Mouse (Mus musculus) adrenal gland, postnatal 14 days (tissue): ENCODE measurements at regions not wholly inside any gene's neighbourhood (a gene's known extent, or its start where the extent isn't known, plus 50 kb on each side); places are given as distances from the start of the nearest gene placed in this dataset.

ENCODE experiments used
- DNase-seq: peaks from one replicate; pipeline ENCODE4 v3.0.0; 2021; ENCODE audit warnings: mixed read lengths

DNA sequence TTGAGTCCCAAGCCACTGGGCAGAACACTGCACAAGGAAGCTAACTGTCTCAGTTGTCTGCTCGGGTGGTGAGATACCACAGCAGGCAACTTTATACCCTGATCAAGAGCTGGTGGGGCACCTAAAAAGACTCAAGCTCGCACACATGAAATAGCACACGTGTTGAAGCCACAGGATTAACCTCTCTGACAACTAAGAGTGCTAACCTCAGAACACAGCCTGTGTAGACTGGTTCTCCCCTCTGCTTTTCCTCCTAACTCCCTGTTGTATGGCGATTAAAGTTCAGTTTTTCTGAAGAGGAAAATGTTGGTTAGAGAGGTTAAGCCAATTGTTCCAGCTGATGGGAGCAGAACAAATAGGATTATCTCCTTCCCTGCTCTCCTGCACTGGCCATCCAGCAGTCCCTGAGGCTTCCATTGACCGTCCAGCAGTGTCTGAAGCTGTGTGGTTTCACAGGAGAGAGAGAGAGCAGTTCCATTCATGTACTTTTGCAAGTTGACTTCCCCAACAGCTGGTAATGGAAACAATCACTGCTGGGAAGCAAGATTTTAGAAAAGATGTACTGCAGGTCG, 239.6 kb upstream of the Kif2a start:
- DNase-seq, result no peak

DNA sequence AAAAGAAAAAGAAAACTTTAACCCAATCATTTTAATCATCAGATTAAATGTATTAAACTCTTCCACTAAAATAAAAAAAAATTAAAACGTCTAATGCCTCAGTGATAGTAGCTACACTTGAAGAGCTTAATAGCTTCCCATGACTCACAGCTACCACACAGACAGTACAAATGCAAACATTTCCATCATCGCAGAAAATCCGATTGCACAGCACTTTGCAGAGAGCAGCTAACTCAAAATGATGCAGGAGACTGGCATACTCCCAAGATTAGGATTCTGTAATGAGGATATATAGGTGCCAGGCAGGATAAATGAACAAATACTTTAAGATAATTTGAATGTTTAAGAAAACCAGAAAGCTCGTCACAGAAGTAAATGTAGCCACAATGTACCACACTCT, 238.3 kb upstream of the Kif2a start:
- no peak for DNase-seq

DNA sequence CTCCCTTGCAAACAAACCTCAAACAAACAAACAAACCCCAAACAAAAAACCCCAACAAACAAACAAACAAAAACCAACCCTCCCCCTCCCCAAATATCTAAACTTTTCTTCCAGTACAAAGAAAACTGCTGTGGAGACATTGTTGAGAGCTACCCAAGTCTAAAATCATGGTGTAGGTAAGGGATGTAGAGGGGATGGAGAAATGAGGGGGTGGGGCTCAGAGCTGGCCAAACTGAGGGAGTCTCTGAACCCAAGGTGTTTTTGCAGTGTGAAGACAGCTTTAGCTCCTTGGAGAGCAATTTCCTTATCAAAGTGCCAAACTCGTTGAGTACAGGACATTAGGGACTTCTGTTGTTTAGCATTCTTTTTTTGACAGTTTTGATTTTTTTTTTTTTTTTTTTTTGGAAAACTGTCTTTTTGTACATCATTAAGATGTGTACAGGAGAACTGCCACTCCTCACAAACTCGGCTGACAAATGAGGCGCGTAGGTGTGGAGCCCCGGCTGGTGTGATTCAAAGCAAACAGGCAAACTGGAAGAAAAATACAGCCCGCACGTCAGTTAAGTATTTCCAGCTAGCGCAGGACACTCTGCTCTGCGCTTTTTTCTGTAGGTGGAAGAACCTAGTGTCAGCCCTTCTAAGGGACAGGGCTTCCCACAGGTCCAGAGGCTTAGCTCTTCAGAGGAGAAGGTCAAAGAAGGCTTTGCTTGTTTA, 226.0 kb upstream of the Kif2a start:
- no peak for DNase-seq

DNA sequence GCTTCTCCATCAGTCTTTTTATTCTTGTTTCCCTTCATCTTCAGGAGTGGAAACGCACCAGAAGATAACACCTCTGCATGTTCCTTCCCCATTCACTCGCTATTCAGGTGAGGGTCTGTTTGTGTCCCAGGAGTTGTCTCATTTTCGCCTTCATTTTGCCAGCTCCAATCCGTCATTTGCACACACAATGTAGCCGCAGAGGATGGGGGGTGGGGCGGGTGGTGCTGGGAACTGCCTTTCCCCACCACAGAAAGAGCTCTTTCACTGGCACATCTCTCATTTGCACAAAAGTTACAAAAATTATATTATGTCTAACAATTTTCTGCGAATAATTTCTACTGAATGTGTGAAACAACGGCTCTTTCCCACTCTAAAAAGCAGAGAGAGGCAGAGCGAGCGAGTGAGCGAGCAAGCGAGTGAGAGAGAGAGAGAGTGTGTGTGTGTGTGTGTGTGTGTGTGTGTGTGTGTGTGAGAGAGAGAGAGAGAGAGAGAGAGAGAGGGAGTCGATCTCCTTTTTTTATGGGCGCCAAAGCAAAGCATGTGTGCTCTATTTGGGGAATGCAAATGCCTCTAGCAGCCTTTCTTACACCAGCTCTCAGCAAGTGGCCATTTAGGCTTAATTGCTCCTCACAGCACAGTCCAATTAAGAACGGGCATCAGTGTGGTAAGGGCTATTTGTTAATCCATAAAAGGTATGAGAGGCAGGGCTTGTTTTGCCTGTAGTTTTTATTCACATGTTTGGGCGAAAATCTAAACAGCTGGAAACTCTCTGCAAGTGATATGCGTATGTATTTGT, 225.2 kb upstream of the Kif2a start:
- DNase-seq, result no peak

DNA sequence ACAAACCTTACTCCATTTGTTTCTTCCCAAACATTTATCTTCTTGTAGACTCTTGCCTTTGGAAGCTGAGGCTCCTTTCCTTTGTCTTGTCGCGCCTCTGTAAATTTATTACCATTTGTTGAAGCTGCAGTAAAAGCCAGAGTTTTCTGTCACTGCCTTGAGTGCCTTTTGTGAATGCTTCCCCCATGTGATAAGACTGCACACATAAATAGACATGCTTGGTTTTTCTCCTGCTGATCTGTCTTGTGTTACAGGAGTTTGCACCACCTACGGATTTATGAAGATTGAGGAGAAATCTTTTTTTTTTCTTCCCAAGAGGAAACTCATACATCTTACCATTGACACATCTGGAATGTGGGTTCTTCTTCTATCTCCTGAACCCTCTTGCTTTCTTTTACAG, 222.2 kb upstream of the Kif2a start:
- DNase-seq, result no peak

DNA sequence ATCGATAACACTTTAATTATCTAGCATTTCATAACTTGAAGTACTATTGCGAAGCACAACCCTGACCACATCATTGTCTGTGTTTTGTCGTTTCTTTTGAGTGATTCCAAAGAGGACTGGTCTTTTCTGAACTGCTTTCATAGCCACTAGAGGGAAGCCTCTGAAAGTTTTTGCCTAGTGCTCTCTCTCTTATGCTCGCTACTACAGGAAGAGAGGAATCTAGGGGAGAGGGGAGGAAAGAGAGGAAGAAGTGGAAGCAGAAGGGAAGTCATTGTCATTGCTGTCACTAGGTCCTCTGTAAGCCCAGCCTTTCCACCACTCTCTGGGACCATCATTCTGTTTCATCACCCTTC, 217.1 kb upstream of the Kif2a start:
- no peak for DNase-seq

DNA sequence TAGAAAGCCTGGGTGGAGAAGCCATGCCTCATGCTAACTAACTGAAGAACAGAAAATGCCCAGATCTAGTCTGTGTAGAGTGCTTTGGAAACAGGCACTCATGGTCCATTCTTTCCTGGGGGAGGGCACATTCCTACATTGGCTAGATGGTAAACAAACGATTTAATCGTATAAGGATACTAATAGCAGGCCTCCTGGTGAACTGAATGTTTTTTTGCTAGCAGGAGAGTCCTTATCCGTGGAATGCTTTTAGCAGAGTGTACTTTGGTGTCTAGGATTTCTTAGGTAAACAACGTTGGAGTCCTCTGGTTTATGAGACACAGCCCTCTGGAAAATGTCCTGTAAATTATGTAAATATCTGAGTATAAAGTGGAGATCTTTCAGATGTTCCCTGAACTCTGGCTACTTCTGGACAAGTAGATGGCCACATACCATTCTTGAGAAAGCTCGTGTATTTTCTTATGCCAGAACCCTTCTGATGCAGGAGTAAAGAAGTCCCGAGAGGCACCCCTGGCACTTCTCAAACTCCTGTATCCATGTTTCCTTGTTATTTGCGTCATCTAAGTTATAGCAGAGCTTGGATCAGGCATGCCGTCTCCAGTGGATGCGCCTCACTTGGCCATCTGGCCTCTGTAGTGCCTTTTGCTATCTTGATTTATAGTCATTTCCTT, 216.6 kb upstream of the Kif2a start:
- DNase-seq, result no peak

DNA sequence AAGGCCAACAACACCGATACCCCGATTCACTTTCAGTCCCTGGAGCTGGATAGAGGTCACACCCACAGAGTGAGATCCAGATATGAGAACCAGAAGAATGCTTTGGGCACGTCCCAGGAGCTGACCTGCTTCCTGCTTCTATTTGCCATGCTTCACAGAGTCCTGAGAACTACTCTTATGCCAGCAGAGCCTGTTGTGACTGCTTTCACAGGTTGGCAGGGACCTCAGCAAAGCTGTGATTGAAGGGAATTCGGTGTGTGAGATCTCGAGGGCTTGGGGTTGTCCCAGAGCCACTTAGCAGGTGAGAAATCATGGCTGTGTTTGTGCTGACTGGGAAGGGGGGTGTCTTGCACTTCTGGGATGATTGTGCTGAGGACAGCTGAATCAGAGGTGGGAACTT, 197.5 kb upstream of the Kif2a start:
- no peak for DNase-seq

DNA sequence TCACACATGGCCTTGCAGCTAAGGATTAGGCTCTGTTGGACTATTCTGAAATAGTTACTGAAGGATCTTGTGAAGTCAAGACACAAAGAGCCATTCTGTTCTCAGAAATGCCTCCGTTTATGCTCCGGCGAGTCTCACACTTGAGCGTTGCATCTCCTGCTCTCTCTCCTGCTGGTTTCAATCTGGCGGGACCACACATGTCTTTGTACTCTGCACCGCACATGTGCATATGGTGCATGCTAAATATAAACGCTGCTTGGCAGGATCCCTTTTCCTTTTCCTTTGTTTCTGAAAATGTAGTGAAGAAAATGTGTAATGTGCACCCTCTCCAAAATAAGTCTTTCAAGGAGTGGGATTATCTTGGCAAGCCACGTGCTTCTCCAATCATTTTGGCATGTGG, 196.4 kb upstream of the Kif2a start:
- DNase-seq, result no peak

DNA sequence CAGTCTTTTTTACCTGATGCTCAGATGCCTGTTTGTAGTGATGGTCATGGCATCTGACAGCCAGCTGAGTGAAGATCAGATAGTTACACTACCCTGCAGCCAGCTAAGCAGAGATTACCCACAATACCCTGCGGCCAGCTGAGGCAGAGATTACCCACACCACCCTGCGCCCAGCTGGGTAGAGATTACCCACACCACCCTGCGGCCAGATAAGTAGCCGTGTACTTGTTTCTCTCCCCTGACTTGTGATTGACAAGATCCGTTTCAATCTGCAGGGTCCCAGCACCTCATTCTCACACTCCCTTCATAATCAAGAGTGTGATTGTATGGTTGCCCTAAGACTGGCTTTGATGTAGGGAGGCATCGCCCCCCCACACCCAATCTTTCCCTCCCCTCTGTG, 195.9 kb upstream of the Kif2a start:
- no peak for DNase-seq

DNA sequence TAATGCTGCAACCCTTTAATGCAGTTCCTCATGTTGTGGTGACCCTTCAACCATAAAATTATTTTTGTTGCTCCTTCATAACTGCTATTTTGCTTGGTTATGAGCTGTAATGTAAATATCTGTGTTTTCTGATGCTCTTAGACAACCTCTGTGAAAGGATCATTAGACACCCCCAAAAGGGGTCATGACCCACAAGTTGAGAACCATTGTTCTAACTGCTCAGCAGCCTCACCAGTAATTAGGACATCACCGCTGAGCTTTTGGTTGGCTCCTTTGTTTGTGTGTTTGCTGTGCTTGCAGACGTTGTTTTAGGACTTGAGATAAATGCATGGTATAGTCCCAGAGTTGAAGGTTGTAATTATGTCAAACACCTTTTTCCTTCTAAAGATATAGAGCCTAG, 191.4 kb upstream of the Kif2a start:
- DNase-seq, result no peak

DNA sequence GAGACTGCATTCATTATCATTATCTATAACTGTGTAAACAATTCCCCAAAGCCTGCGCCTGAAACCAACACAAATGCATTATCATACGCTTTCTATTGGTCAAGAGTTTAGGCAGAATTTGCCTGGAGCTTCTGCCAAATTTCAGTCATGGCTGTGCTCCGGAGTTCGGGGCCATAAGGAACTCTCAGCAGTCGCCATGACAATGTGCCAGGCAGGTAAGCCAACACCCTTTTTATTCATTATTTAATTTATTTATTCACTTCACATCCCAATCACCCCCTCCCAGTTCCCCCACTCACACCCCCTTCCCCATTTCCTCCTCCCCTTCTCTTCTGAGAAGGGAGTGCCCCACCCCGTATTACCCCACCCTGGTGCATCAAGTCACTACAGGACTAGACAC, 188.8 kb upstream of the Kif2a start:
- DNase-seq, result no peak

DNA sequence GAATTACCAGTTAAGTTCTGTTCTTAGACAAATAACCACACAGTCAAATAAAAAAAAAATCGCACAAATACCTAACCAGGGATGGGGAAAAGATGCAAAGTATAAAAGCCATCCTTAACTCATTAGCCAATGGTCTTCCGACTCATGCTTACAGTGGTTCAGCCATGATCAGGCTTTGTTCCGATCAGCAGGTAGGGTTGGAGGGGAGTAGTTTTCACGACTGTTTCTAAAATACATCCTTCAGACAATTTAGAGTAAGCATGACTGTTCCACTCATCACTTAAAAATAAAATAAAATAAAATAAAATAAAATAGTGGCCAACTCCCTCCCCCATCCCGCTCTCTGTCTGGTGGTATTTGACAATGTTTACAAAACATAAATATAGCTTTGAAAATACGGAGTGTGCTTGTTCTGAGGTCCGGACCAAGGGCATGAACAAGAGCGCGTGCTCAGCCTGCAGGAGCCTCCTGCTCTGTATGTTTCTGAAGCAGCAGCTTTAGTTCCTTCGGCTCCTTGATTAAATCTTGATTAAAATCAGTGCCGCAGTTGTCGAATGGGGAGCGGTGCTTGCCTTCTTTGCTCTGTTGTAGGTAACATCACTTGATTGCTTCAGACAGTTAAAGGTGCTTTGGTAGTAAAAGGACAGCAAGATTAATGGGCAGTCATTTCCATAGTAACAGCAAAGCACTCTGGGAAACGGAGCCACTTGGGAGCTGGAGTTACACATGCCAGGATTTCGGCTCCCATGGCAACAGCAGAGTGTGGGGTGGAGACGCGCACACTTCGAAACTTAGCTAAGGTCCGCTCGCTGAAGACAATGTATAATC, 185.6 kb upstream of the Kif2a start:
- peak; percentile 68 for DNase-seq

DNA sequence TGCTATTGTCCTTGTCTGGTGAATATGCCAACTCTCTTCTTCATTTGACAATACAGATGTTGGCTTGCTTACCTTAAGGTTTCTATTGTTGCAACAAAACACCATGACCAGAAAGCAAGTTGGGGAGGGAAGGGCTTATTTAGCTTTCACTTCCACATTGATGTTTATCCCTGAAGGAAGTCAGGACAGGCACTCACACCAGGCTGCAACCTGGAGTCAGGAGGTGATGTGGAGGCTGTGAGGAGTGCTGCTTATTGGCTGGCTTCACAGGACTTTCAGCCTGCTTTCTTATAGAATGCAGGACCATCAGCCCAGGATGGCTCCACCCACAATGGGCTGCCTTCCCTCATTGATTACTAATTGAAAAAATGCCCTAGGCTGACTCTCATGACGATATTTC, 177.9 kb upstream of the Kif2a start:
- DNase-seq, result no peak

DNA sequence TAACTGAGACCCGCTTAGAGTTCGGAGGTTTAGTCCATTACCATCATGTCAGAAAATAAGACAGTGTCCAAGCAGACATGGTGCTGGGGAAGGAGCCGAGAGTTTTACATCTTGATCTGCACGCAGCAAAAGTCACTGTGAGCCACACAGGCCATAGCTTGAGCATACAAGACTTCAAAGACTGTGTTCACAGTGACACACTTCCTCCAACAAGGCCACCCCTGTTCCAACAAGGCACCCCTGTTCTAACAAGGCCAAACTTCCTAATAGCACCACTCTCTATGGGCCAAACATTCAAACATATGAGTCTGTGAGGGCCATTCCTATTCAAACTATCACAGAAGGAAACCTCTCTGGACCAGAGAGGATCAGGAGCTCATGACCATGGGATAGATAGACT, 171.5 kb upstream of the Kif2a start:
- DNase-seq, result no peak

DNA sequence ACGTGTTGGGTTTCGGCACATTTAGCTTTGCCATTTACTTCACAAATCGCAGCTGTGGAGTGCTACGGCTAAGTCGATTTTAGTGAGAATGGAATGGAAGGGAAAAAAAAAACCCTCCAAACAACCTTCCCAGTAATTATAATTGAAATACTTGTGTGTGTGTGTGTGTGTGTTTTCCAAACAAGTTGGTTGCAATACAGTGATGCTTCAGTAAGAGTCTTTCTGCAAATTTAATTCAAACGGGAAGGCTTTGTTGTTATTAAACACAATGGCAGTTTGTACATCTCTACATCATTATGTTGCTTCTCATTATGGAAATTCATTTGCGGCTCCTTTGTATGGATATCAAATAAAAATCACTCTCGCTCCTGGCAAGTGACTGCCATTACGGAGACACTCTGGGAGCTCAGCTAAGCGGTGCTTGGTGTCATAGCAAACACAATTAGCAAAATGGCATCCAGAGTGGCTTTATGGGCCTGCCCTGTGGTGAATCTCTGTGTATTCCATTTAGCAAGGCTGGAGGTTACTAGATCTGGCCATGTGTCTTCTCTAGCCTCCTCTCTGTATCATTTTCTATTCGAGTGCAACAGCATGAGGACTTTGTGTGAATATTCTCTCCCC, 165.4 kb upstream of the Kif2a start:
- no peak for DNase-seq

DNA sequence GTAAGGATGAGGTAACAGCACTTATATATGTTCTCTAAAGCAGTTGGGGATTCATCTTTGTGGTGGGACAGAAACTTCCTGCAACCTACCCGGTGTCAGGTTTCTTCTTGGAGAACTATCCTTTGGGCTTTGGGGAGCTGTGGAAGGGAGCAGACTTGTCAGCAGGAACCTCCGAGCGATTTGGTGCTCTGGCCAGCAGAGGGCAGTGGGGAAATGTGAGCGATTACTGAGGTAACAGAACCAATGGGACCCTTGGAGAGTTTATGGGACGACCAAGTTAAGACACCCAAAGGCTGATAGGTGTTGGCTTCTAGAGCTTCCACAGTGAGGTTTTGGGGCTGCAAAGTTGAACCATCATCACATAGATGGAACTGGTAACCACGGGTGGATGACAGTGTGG, 160.6 kb upstream of the Kif2a start:
- peak; percentile 65 for DNase-seq

DNA sequence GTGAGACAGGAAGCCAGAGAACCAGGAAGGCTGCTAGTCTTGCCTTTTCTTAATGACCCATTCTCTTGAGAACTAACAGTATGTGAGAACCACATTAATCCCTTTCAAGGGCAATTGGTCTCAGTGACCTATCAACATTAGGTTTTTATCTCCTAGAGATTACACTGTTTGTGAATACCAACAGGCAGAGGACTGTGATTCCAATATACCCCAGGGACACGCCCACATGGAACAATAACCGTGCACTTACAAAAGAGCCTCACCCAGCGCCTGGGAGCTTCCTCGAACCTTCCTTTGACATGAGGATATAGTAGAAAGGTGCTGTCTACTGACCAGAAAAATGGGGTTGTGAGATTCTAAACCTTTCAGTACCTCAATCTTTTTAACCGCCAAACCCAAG, 157.6 kb upstream of the Kif2a start:
- no peak for DNase-seq

DNA sequence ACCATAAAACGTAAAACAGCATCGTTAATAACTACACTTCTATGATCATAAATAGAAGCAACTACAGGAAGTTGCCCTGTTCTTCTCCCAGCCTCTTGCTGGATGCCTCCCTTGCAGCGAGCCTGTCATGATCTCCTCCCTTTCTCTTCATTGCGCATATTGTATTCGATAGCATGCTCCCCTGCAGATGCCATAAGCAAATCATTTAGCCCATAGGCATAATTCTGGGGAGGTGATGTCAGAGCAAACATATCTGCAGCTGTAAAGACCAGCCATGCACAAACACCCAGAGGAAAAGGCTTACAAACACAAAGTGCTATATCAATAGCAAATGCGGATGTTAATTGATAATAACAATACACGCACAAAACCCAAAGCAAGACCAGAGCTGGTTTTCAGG, 155.7 kb upstream of the Kif2a start:
- DNase-seq, result no peak

DNA sequence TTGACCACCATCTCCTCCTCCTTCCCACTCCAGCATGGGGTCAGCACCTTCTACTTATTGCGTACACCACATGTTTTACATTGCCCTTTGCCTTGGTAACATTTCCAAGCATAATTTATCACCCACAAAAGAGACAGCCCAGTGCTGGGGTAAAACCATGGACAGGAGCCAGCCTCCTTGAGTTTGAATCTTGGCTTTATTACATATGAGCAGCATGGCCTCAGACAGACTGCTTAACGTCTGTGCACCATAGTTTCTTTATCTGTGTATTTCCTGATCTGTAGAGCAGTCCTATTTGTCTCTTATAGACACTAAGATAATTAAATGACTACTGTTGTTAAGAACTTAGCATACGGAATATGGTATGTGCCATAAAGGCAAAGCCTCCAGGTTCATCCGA, 154.0 kb upstream of the Kif2a start:
- no peak for DNase-seq

DNA sequence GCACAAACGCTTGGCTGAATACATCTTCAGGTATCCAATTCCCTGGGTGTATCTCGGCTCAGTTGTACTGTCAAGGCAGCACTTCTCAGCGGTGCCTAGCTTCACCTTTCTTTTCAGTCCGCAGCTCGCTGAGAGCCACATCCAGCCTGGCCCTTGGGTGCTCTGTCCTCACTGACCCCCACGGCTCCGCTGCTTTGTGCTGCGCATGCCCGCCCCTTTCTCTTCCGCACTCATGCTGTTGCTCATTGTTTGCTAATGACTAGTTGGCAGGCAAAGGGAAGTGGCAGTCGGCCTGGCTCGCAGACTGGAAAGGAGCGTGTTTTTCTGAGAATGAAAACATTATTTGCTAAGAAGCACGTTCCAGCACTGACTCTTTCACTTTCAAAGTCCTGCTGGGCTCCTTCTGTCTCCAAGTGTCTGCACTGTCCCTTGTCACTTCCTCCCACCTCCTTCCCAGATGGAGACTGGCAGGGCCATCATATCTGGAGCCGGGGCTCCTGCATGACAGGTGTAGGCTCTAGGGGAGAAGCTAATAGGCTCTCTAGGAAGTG, 146.7 kb upstream of the Kif2a start:
- peak; percentile 54 for DNase-seq
